Mouse (Mus musculus) cerebellum, adult 11 months (tissue): Measurements from ENCODE around the gene Bend3.

Experiments
- DNase-seq: peaks from one replicate; pipeline ENCODE4 v3.0.0; 2022

The Bend3 gene

GRCm38 (mm10) chr10:43538831-43539230, 60.2 kb downstream of the Bend3 start:
- no peak for DNase-seq

- no peak for DNase-seq
These were observed 61.2 kb downstream of the Bend3 start for GRCm38 (mm10) chr10:43539746-43540310.

- DNase-seq, result peak; percentile 96
These were observed 62.0 kb downstream of the Bend3 start, which contains the start of gene 1700021F05Rik for GRCm38 (mm10) chr10:43540442-43541152. 1700021F05Rik (minus strand) TSS chr10:43540994.

DNA sequence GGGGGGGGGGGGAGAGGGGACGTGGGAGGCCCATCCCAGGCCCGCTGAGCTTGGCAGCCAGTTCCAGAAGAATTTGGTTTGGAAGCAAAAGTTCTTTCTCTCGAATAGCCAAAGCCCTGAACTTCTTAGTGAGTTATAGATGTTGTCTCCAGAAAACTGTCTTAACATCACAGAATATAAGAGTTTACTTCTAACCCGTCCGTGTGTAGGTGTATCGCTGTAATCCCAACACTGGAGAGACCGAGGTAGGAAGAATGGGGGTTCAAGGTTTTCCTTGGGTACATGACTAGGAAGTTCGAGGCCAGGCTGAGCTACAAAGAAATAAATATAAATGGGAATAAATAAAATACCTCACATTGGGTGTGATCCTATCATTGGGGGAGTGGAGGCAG, 62.5 kb downstream of the Bend3 start:
- no peak for DNase-seq

GRCm38 (mm10) chr10:43549411-43549810, 70.8 kb downstream of the Bend3 start:
- DNase-seq, result no peak

- DNase-seq, result no peak
These were observed 72.3 kb downstream of the Bend3 start for GRCm38 (mm10) chr10:43550923-43551322.

GRCm38 (mm10) chr10:43551388-43551787, 72.8 kb downstream of the Bend3 start:
- no peak for DNase-seq

GRCm38 (mm10) chr10:43557630-43558165, 79.1 kb downstream of the Bend3 start:
- no peak for DNase-seq

- no peak for DNase-seq
These were observed 80.7 kb downstream of the Bend3 start for GRCm38 (mm10) chr10:43559313-43559712.

DNA sequence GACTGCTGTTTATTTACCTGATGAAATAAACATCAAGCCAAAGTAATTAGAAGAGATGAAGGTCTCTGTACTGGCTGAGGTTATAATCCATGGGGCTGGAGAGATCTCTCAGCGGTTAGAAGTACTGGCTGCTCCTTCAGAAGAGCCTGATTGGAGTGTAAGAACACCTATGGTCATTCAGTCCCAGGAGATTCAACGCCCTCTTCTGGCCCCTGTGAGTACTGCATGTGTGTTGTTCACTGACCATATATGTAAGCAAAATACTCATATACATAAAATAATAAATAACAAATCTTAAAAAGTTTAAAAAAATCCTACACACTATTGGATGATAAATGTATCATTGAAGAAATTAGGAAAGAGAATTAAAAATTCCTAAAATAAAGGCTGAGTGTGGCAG, 82.1 kb downstream of the Bend3 start:
- DNase-seq, result no peak

DNA sequence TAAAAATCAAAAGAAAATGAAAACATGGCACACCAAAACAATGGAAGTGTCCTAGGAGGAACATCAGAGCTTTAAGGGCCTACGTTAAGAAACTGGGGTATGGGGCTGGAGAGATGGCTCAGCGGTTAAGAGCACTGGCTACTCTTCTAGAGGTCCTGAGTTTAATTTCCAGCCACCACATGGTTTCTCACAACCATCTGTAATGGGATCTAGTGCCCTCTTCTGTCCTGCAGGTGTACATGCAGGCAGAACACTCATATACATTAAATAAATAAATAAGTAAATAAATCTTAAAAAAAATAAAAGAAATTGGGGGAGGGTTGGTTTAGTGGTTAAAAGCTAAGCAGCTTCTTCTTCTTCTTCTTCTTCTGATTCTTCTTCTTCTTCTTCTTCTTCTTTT, 82.7 kb downstream of the Bend3 start:
- DNase-seq, result no peak
